Mouse (Mus musculus): ENCODE data around the gene Siae. TPM values are rescaled to one million over a fixed set of nuclear protein-coding genes. Genes with fewer than 3 reads are reported as not detected.

Gene Siae
- polyA plus RNA-seq, 1 experiment = 10.0 TPM

DNA sequence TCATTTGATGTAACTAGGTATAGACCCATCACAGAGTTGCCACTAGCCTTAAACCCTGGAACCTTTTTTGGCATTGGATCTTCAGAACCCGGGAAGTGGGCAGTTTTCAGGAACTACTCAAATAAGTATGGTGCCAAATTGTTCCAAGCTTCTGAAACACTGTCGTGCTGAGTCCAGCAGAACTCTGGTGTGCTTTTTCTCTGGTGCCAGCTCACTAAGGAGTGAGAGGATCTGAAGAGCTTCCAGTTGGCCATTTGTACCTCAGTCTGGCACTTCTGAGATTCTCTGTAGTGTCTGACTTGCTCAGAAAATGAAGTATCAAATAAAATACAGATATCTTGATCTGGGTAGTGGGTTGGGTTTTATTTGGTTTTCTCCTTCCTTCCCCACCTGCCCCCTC, 35.5 kb upstream of the Siae start:
- no peak overlapping the region for H3K27ac ChIP-seq (ENCODE audit: control insufficient read depth, insufficient read depth, low read length)
- no peaks in the 10 kb centered on the region for H3K4me1 ChIP-seq (replicated peaks; ENCODE audit: control insufficient read depth, insufficient read depth, low read length)
- no peak overlapping the region for H3K4me3 ChIP-seq (ENCODE audit: control insufficient read depth, insufficient read depth, low read length)
- H3K27me3 ChIP-seq (ENCODE audit: control insufficient read depth, insufficient read depth, low read length) = no peaks in the 10 kb centered on the region
- 97% methylated on average over 2 of the region's 2 CpGs for WGBS
- peaks cover 22% of the 10 kb centered on the region; the same call in 1 of the 2 replicates for H3K36me3 ChIP-seq (ENCODE audit: control insufficient read depth, insufficient read depth, low read length)
- DNase-seq = no peak
- TF ChIP-seq CTCF (IDR thresholded peaks at IDR 0.05; ENCODE audit: borderline replicate concordance, control insufficient read depth, extremely low read depth, insufficient read depth, low read length, poor library complexity) = no peak

DNA sequence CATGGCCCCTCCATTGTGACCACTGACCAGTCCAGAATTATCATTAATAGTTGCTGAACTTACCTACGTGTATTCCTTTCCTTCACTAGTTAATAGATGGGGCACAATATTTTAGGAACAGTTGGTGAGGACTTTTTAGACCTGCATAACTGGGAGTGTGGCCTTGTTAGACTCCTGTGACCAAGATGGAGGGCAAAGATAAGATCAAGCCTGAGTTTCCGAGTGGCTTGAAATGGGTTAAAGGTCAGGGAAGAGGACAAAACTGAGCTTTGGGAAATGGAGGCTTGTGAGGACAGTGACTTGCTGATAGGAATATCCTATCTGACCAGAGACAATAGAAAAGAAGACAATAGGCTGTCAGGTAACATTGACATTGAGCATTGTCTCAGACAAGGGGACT, 30.0 kb upstream of the Siae start:
- Histone ChIP-seq H3K27ac (ENCODE audit: control insufficient read depth, insufficient read depth, low read length) (no peak overlapping the region), H3K4me1 (replicated peaks; ENCODE audit: control insufficient read depth, insufficient read depth, low read length) (peaks cover 4% of the 10 kb centered on the region; the same call in 1 of the 2 replicates), H3K4me3 (ENCODE audit: control insufficient read depth, insufficient read depth, low read length) (no peak overlapping the region), H3K27me3 (ENCODE audit: control insufficient read depth, insufficient read depth, low read length) (peaks cover 13% of the 10 kb centered on the region; the same call in 1 of the 2 replicates), H3K36me3 (ENCODE audit: control insufficient read depth, insufficient read depth, low read length) (peaks cover 14% of the 10 kb centered on the region; the same call in 1 of the 2 replicates)
- no peak for DNase-seq
- 97% methylated on average over 2 of the region's 2 CpGs for WGBS
- no peak for TF ChIP-seq POLR2A (IDR thresholded peaks at IDR 0.05; ENCODE audit: control insufficient read depth, extremely low read depth, insufficient read depth, low read length, poor library complexity)

DNA sequence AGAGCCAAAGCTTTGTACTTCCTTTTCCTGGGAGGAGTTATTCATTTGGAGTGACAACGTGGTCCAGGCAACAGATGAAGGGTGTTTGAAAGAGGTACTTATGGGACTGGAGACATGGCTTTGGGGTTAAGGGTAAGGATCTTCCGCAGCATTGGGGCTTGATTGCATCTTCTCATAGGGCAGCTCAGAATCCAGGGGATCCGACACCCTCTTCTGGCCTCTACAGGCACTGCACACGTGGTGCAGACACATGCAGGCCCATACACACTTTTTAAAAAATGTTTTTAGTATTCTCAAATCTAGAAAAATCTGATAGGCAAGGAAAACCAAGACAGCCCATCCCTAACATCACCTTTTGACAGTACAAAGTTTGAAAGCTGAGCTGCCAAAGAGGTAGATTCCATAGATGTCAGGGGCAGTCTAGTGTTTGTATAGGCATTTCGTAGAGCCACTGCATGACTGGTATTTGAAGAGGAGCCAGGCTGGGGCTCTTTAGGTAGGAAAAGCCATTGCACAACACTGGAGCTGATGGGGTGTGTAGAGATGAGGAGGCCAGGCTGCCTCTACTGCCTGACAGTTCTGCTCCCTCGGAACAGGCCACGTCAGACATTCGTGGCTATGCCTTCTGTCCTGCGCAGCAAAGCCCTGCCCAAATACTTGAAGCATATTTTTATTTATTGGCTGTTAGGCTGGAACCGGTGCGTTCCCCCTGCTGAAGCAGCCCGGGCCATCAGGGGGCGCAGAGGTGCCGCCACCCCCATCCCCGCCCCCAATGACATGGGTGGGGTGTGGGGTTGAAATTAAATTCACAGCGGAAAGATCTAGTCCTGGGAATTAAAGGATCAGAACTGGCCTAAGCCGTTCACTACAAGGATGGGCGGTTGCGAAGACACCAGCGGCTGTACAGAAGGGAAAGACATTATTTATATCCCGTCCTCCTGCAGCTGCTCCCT, 28.8 kb upstream of the Siae start:
- Histone ChIP-seq H3K27ac (ENCODE audit: control insufficient read depth, insufficient read depth, low read length) (no peak overlapping the region), H3K27me3 (ENCODE audit: control insufficient read depth, insufficient read depth, low read length) (peaks cover 18% of the 10 kb centered on the region; the same call in 1 of the 2 replicates), H3K4me3 (ENCODE audit: control insufficient read depth, insufficient read depth, low read length) (no peak overlapping the region), H3K36me3 (ENCODE audit: control insufficient read depth, insufficient read depth, low read length) (peaks cover 6% of the 10 kb centered on the region; the same call in 1 of the 2 replicates), H3K4me1 (replicated peaks; ENCODE audit: control insufficient read depth, insufficient read depth, low read length) (peaks cover 6% of the 10 kb centered on the region; the same call in 1 of the 2 replicates)
- WGBS = 33% methylated on average over 21 of the region's 21 CpGs
- DNase-seq = no peak
- TF ChIP-seq POLR2A (IDR thresholded peaks at IDR 0.05; ENCODE audit: control insufficient read depth, extremely low read depth, insufficient read depth, low read length, poor library complexity) = no peak
- no peak for TF ChIP-seq CTCF (IDR thresholded peaks at IDR 0.05; ENCODE audit: borderline replicate concordance, control insufficient read depth, extremely low read depth, insufficient read depth, low read length, poor library complexity)

DNA sequence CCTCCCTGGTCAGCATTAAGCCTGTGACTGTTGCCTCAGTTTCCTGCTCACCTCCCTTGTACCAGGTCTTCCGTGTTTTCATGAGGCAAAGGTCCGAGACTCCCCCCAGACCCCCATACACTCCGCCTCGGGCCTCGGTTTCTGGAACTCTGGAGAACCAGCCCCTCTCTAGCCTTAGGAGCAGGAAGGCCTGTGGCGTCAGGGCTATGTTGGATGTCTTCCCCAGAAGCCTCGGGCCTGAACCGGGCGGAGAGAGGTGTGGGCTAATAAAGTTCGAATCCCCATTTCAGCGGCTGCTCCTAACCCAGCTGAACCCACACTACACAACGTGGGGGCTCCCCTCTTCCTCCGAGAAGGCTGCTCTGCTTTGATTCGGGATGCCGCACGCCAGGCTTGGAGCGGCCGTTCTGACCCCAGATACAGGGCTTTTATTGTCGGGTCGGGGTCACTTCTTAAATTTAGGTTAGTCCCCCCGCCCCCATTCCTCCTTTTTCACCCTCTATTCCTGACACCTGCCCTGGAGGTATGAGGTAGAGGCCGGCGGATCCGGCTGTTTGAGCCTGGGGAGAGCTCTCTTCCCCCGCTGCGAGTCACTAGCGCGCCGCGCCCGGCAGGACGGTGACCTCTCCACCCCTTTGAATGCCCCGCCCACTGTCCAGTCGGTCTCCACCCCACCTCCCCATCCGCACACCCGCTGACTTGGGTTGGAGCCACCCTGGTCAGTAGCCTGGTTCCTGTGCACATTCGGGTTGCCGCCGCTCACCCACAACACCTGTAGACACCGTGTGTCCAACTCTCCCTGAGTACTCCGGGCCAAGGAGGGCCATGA, 27.9 kb upstream of the Siae start, which contains the start of gene Esam:
Gene Esam, plus strand, starts transcription at position 683 of the 829 bp plus-strand sequence.
- H3K36me3 ChIP-seq (ENCODE audit: control insufficient read depth, insufficient read depth, low read length) = peaks cover 6% of the 10 kb centered on the region; the same call in 1 of the 2 replicates
- no peak for DNase-seq
- peaks cover 6% of the 10 kb centered on the region; the same call in 1 of the 2 replicates for H3K4me1 ChIP-seq (replicated peaks; ENCODE audit: control insufficient read depth, insufficient read depth, low read length)
- H3K27me3 ChIP-seq (ENCODE audit: control insufficient read depth, insufficient read depth, low read length) = peaks cover 18% of the 10 kb centered on the region; the same call in 1 of the 2 replicates
- TF ChIP-seq CTCF (IDR thresholded peaks at IDR 0.05; ENCODE audit: borderline replicate concordance, control insufficient read depth, extremely low read depth, insufficient read depth, low read length, poor library complexity) (no peak), POLR2A (IDR thresholded peaks at IDR 0.05; ENCODE audit: control insufficient read depth, extremely low read depth, insufficient read depth, low read length, poor library complexity) (no peak)
- WGBS = 15% methylated on average over 41 of the region's 41 CpGs
- no peak within 1 kb of the TSS for H3K27ac ChIP-seq (ENCODE audit: control insufficient read depth, insufficient read depth, low read length)
- no peak within 1 kb of the TSS for H3K4me3 ChIP-seq (ENCODE audit: control insufficient read depth, insufficient read depth, low read length)

DNA sequence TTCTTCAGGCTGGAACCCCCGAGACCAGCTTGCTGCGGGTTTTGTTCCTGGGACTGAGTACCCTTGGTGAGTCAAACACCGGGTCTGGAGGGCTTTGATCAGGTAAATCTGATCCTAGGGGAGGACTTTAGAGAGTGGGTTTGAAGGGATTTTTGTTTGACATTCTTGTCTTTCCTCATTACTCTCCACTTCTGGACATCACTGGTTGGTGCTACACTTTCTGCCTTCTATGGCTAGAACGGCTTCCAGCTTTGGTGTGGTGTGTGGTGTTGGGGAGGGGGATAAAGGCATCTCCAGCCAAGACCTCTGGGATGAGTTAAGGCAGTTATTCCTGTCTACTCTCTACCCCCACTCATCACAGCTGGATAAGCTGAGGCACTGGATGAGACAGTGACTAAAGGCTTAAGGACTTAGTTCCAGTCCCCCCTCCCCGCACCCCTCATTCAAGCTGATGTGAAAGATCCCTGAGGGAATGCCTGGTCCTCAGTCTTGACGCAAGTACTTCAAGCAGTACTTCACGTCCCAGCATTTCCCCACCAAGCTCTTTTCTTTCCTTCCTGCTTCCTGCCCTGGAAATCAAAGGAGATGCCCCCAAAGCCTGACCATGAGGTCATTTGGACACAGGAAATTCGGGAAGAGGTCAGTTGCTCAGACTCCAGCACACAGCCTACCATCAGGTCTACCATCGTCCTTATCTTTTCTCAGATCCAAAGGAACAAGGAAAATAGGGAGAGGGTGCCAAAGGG, 27.1 kb upstream of the Siae start:
- Histone ChIP-seq H3K27ac (ENCODE audit: control insufficient read depth, insufficient read depth, low read length) (no peak overlapping the region), H3K27me3 (ENCODE audit: control insufficient read depth, insufficient read depth, low read length) (peaks cover 18% of the 10 kb centered on the region; the same call in 1 of the 2 replicates), H3K4me3 (ENCODE audit: control insufficient read depth, insufficient read depth, low read length) (no peak overlapping the region), H3K4me1 (replicated peaks; ENCODE audit: control insufficient read depth, insufficient read depth, low read length) (peaks cover 6% of the 10 kb centered on the region; the same call in 1 of the 2 replicates), H3K36me3 (ENCODE audit: control insufficient read depth, insufficient read depth, low read length) (no peaks in the 10 kb centered on the region)
- WGBS = 58% methylated on average over 9 of the region's 9 CpGs
- DNase-seq = no peak
- TF ChIP-seq CTCF (IDR thresholded peaks at IDR 0.05; ENCODE audit: borderline replicate concordance, control insufficient read depth, extremely low read depth, insufficient read depth, low read length, poor library complexity) = no peak

All from thymus, adult 2 months (tissue).